Mouse (Mus musculus): ENCODE results near the gene Tbc1d15.
A peak's percentile ranks its signal among the peaks of the same experiment; 100 is the strongest.

Gene Tbc1d15

DNA sequence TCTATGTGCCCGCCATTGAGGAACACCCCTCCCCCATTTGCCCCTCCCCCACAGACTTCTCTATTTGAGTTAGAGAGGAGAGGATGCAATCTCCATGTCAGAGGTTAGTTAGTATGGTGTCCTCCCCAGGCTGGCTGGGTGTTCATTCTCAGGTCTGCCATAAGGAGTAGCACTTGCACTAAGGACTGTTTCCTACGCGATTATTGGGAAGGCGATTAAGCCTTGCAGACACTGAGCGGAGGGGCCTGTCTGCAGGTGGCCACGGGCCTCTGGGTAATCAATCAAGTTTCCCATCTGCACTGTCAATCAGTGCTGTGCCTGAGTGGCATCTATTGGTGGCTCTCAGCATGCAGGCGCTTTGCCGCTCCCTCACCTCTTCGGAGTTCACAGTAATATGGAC is 81.9 kb downstream of the Tbc1d15 start:
- no peak for DNase-seq (ENCODE audit: low read depth, low spot score)

DNA sequence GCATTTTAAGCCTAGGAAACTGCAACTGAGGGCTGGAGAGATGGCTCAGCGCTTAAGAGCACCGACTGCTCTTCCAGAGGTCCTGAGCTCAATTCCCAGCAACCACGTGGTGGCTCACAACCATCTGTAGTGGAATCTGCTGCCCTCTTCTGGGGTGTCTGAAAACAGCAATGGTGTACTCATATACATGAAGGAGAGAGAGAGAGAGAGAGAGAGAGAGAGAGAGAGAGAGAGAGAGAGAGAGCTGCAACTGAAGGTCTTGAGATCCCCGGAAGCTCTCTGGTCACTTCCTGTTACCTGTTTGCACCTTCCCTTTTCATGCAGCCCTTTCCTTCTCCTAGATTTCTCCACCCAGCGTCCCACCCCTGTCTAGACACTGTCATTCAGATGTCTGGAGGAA is 91.0 kb downstream of the Tbc1d15 start:
- DNase-seq (ENCODE audit: low read depth, low spot score) = peak; percentile 3

Data from 3T3-L1 (cell line).